Mouse (Mus musculus): ENCODE results near the gene Myo1e. TPM values are rescaled to one million over a fixed set of nuclear protein-coding genes. Genes with fewer than 3 reads are reported as not detected.

Myo1e gene
- total RNA-seq, 2 experiments from 2014 or later, result 16.8 to 19.8 TPM

GRCm38 (mm10) chr9:70281407-70281806, 74.3 kb downstream of the Myo1e start:
- DNase-seq (ENCODE audit: low spot score in 2 of 2), result no peak

- DNase-seq (ENCODE audit: low spot score in 2 of 2), result no peak
Observed at GRCm38 (mm10) chr9:70282107-70282506, 75.0 kb downstream of the Myo1e start.

- no peak for DNase-seq (ENCODE audit: low spot score in 2 of 2)
Observed at GRCm38 (mm10) chr9:70283151-70283550, 76.0 kb downstream of the Myo1e start.

- DNase-seq (ENCODE audit: low spot score in 2 of 2), result no peak
Observed at GRCm38 (mm10) chr9:70284584-70285140, 77.5 kb downstream of the Myo1e start.

GRCm38 (mm10) chr9:70290785-70291184, 83.6 kb downstream of the Myo1e start:
- no peak for DNase-seq (ENCODE audit: low spot score in 2 of 2)

- DNase-seq (ENCODE audit: low spot score in 2 of 2), result no peak
Observed at GRCm38 (mm10) chr9:70296916-70297315, 89.8 kb downstream of the Myo1e start.

- no peak for DNase-seq (ENCODE audit: low spot score in 2 of 2)
Observed at GRCm38 (mm10) chr9:70298221-70298620, 91.1 kb downstream of the Myo1e start.

GRCm38 (mm10) chr9:70300705-70301104, 93.6 kb downstream of the Myo1e start:
- no peak for DNase-seq (ENCODE audit: low spot score in 2 of 2)

GRCm38 (mm10) chr9:70301598-70301997, 94.4 kb downstream of the Myo1e start:
- no peak for DNase-seq (ENCODE audit: low spot score in 2 of 2)

GRCm38 (mm10) chr9:70304901-70305300, 97.8 kb downstream of the Myo1e start:
- DNase-seq (ENCODE audit: low spot score in 2 of 2), result no peak

GRCm38 (mm10) chr9:70310046-70310445, 102.9 kb downstream of the Myo1e start:
- no peak for DNase-seq (ENCODE audit: low spot score in 2 of 2)

- DNase-seq (ENCODE audit: low spot score in 2 of 2), result no peak
Observed at GRCm38 (mm10) chr9:70314019-70314418, 106.9 kb downstream of the Myo1e start.

GRCm38 (mm10) chr9:70315130-70315529, 108.0 kb downstream of the Myo1e start:
- no peak for DNase-seq (ENCODE audit: low spot score in 2 of 2)

GRCm38 (mm10) chr9:70318601-70319000, 111.5 kb downstream of the Myo1e start:
- DNase-seq (ENCODE audit: low spot score in 2 of 2), result no peak

GRCm38 (mm10) chr9:70324336-70324735, 117.2 kb downstream of the Myo1e start:
- no peak for DNase-seq (ENCODE audit: low spot score in 2 of 2)

GRCm38 (mm10) chr9:70325880-70326595, 118.9 kb downstream of the Myo1e start:
- DNase-seq (ENCODE audit: low spot score in 2 of 2), result no peak

GRCm38 (mm10) chr9:70328193-70328841, 121.2 kb downstream of the Myo1e start:
- DNase-seq (ENCODE audit: low spot score in 2 of 2), result no peak

GRCm38 (mm10) chr9:70331727-70332335, 124.7 kb downstream of the Myo1e start:
- no peak for DNase-seq (ENCODE audit: low spot score in 2 of 2)

- DNase-seq (ENCODE audit: low spot score in 2 of 2), result no peak
Observed at GRCm38 (mm10) chr9:70338391-70338790, 131.2 kb downstream of the Myo1e start.

- no peak for DNase-seq (ENCODE audit: low spot score in 2 of 2)
Observed at GRCm38 (mm10) chr9:70338894-70339293, 131.7 kb downstream of the Myo1e start.

- no peak for DNase-seq (ENCODE audit: low spot score in 2 of 2)
Observed at GRCm38 (mm10) chr9:70349274-70349673, 142.1 kb downstream of the Myo1e start.
